Mouse (Mus musculus) MEL (cell line): ENCODE data around the gene Shisa9.

Experiments
- CTCF ChIP-seq, 3 experiments: IDR thresholded peaks in 2 of 3; conservative IDR thresholded peaks in 1 of 3; 2 replicates each; pipeline ENCODE4 v1.5.1; 2011 to 2012; ENCODE audit warnings: low read length in 3 of 3, low read depth in 2 of 3, mild to moderate bottlenecking in 2 of 3, improper control_type of control experiment in 1 of 3, inconsistent platforms in 1 of 3, mixed read lengths in 1 of 3, moderate library complexity in 1 of 3; ENCODE audit not compliant: control insufficient read depth in 1 of 3, insufficient read depth in 1 of 3, poor library complexity in 1 of 3, severe bottlenecking in 1 of 3
- EP300 ChIP-seq, 2 experiments: IDR thresholded peaks; 2 replicates each; pipeline ENCODE4 v1.6.1; 2011; ENCODE audit warnings: improper control_type of control experiment in 2 of 2, low read length in 2 of 2, low read depth in 1 of 2, mild to moderate bottlenecking in 1 of 2
- MAZ ChIP-seq: IDR thresholded peaks from 2 replicates; pipeline ENCODE4 v1.6.1; 2012; ENCODE audit warnings: low read depth, mild to moderate bottlenecking, inconsistent platforms, low read length, improper control_type of control experiment
- POLR2A ChIP-seq, 2 experiments: IDR thresholded peaks; 2 replicates each; pipeline ENCODE4 v1.6.1; 2011 to 2012; ENCODE audit warnings: low read length in 2 of 2, mild to moderate bottlenecking in 2 of 2, control low read depth in 1 of 2, improper control_type of control experiment in 1 of 2, low read depth in 1 of 2, moderate library complexity in 1 of 2; ENCODE audit not compliant: control insufficient read depth in 1 of 2, insufficient read depth in 1 of 2, poor library complexity in 1 of 2
- TBP ChIP-seq: IDR thresholded peaks from 2 replicates; pipeline ENCODE4 v1.8.0; 2011; ENCODE audit warnings: low read depth, low read length, improper control_type of control experiment

DNA sequence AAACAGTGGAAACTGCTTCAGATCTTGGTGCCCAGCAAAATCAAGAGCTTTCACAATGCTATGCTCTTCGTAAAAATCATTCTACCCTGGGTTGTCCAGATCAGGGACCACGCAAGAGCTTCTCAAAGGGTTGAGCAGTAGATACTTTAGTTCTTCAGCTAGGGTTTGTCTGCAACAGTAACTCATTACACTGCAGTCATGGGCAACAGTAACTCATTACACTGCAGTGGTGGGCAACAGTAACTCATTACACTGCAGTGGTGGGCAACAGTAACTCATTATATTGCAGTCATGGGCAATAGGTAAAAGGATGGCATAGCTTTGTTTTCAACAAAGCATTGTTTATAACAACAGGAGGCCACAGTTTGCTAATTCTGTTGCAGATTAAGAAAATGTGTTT lies 281.9 kb downstream of the Shisa9 start:
- TF ChIP-seq POLR2A (IDR thresholded peaks at IDR 0.05; ENCODE audit: control insufficient read depth in 1 of 2, insufficient read depth in 1 of 2, low read depth in 1 of 2, low read length in 2 of 2, poor library complexity in 1 of 2) (no peak), CTCF (IDR thresholded peaks at IDR 0.05 in 2 of 3, conservative IDR thresholded peaks at IDR 0.05 in 1 of 3; ENCODE audit: control insufficient read depth in 1 of 3, insufficient read depth in 1 of 3, low read depth in 2 of 3, low read length in 3 of 3, poor library complexity in 1 of 3, severe bottlenecking in 1 of 3) (no peak), EP300 (IDR thresholded peaks at IDR 0.05; ENCODE audit: low read depth in 1 of 2, low read length in 2 of 2) (no peak), MAZ (no peak), TBP (no peak)
